Mouse (Mus musculus) liver, postnatal 0 days (tissue): Measurements from ENCODE around the gene Rin2. TPM values are rescaled to one million over a fixed set of nuclear protein-coding genes. Genes with fewer than 3 reads are reported as not detected.

ENCODE experiments used
- ATAC-seq: fragments of 200-750 bp; cut with Nextera tagmentation; 2 replicates; pipeline ENCODE4 v1.8.0; 2017; ENCODE audit warnings: mild to moderate bottlenecking, moderate library complexity
- DNase-seq: peaks from one replicate; pipeline ENCODE4 v3.0.0-alpha.2; 2016
- H3K27ac ChIP-seq: fragments of 300-500 bp; sonication (generic); 2 replicates; pipeline ENCODE4 v1.5.1; 2014; ENCODE audit warnings: antibody characterized with exemption, moderate library complexity, mild to moderate bottlenecking, low read depth
- H3K27me3 ChIP-seq: fragments of 300-500 bp; sonication (generic); 2 replicates; pipeline ENCODE4 v1.6.1; 2014; ENCODE audit warnings: low read length, control low read depth, mixed read lengths; ENCODE audit not compliant: insufficient read depth
- H3K36me3 ChIP-seq: fragments of 300-500 bp; sonication (generic); replicated peaks from 2 replicates; pipeline ENCODE4 v1.6.1; 2014; ENCODE audit warnings: mild to moderate bottlenecking, control low read depth, low read length, moderate library complexity, mixed read lengths; ENCODE audit not compliant: insufficient read depth
- H3K4me1 ChIP-seq: fragments of 300-500 bp; sonication (generic); 2 replicates; pipeline ENCODE4 v1.6.1; 2014; ENCODE audit warnings: antibody characterized with exemption, mild to moderate bottlenecking, control low read depth; ENCODE audit not compliant: insufficient read depth
- H3K4me2 ChIP-seq: fragments of 300-500 bp; sonication (generic); 2 replicates; pipeline ENCODE4 v1.6.1; 2014; ENCODE audit warnings: low read depth, mild to moderate bottlenecking, low read length, moderate library complexity, mixed read lengths
- H3K4me3 ChIP-seq: fragments of 300-500 bp; sonication (generic); 2 replicates; pipeline ENCODE4 v1.5.1; 2014; ENCODE audit warnings: low read depth, low read length
- H3K9ac ChIP-seq: fragments of 300-500 bp; sonication (generic); replicated peaks from 2 replicates; pipeline ENCODE4 v1.6.1; 2014; ENCODE audit warnings: mild to moderate bottlenecking, moderate library complexity
- H3K9me3 ChIP-seq: fragments of 300-500 bp; sonication (generic); 2 replicates; pipeline ENCODE4 v1.6.1; 2016; ENCODE audit warnings: mild to moderate bottlenecking, control low read depth, low read length, mixed read lengths
- CTCF ChIP-seq: sonication (generic); IDR thresholded peaks from 2 replicates; pipeline ENCODE4 v1.5.1; 2016; ENCODE audit warnings: antibody characterized with exemption, low read depth
- EP300 ChIP-seq: IDR thresholded peaks from 2 replicates; pipeline ENCODE4 v1.6.1; 2016; ENCODE audit warnings: antibody characterized with exemption, low read depth, mild to moderate bottlenecking
- whole genome bisulfite sequencing: fragments of 180-500 bp; shearing (Covaris S2); extraction: QIAGEN DNeasy Blood & Tissue Kit; methylation state at CpG from one replicate; pipeline ENCODE4 v1.1.7; 2014; ENCODE audit not compliant: insufficient replicate concordance; 5-methylcytosine and 5-hydroxymethylcytosine counted together
- polyA plus RNA-seq: library from polyadenylated mRNA; unstranded; fragments of >200 nt; fragmentation: Nextera tagmentation; extraction: Ambion mirVana; gene quantifications from 2 replicates; pipeline ENCODE4 v1.2.1, GENCODE M21; 2015

Gene Rin2
- polyA plus RNA-seq, 1 experiment from 2014 or later = 5.0 TPM

DNA sequence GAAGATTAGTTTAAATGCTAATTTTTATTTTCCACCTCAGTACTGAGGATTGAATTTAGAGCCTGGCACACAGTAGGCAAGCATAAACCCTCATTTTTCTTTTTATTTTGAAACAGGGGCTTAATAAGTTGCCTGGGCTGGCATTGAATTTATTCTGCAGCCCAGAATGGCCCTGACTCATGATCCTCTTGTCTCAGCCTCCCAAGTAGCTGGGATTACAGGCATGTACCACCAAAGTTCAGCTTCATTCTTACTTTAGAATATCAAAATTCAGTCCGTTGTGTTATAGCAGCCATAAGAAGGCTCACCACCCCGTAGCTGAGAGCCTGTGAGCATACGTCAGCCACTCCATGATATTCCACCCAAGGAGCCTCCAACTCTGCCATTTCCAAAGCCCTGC lies 191.2 kb downstream of the Rin2 start:
- DNase-seq (no peak), ATAC-seq (no peak)
- Histone ChIP-seq H3K36me3 (0 out of 2 replicates have a peak, but pooled peaks cover 6% of the 10 kb centered on the region), H3K27ac (no peak overlapping the region), H3K9me3 (0 out of 2 replicates have a peak, but pooled peaks cover 4% of the 10 kb centered on the region), H3K4me3 (no peak overlapping the region), H3K4me2 (no peak overlapping the region), H3K27me3 (no peaks in the 10 kb centered on the region), H3K9ac (no peak overlapping the region), H3K4me1 (peaks cover 6% of the 10 kb centered on the region; the same call in 1 of the 2 replicates)
- WGBS = 94% methylated on average over 3 of the region's 3 CpGs
- TF ChIP-seq CTCF = no peak
- no peak for TF ChIP-seq EP300

DNA sequence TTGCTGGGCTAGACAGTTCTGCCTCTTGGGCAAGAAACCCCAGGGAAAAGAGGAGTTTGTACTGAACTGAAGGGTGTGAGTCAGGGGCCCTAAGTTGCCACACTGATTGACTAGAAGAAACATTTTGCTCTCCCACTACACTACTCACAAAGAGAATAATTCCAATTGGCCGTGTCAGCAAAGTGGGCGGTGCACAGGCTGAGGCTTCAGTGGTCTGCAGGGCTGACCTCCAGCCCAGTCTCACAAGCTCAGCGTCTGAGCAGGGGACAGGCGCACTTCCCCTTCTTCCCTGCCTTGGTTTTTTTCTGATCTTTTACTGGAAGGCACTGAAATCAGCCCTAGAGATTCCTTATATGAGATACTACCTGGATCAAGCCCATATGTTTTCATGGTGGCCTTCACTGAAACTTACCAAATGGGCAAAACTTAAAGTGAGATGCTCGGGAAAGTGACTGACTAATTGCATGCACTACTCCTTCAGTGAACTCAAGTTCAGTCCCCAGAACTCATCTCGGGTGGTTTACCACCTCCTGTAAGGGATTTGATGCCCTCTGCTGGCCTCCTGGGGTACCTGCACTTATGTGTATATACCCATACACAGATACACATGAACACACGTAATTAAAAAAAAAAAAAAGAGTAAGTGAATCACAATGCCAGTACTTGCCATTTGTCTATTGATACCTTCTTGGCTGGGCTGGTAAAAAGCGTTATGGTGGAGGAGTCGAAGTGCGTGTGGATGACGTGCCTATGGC lies 191.9 kb downstream of the Rin2 start:
- H3K9ac ChIP-seq = no peak overlapping the region
- 81% methylated on average over 11 of the region's 11 CpGs for WGBS
- H3K4me2 ChIP-seq = no peak overlapping the region
- no peak overlapping the region for H3K4me3 ChIP-seq
- TF ChIP-seq CTCF = 0 out of 2 replicates have a peak, but pooled peaks have one; percentile 13
- no peak for TF ChIP-seq EP300
- no peak overlapping the region for H3K27ac ChIP-seq
- H3K27me3 ChIP-seq = no peaks in the 10 kb centered on the region
- H3K9me3 ChIP-seq = 0 out of 2 replicates have a peak, but pooled peaks cover 4% of the 10 kb centered on the region
- ATAC-seq (no peak), DNase-seq (no peak)
- 0 out of 2 replicates have a peak, but pooled peaks cover 3% of the 10 kb centered on the region for H3K36me3 ChIP-seq
- peaks cover 4% of the 10 kb centered on the region; the same call in 1 of the 2 replicates for H3K4me1 ChIP-seq

DNA sequence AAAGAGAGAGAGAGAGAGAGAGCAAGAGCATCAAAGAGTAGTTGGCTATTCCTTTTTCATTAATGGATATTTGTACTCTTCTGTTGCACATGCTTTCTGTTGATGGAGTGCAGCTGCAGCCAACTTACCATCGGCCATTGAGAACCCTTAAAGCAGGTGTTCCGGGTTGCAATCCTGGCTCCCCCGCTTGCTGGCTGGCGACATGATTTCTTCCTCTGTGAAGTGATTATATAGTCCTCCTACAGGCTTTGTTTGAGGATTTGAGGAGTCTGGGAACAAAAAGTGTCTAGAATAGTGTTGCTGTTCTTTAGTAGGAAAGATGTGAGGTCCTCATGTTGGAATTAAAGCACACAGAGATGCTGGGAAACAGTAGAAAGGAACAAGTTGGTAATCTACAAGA lies 196.3 kb downstream of the Rin2 start:
- no peak overlapping the region for H3K4me3 ChIP-seq
- no peak overlapping the region for H3K9ac ChIP-seq
- H3K27ac ChIP-seq = no peak overlapping the region
- H3K36me3 ChIP-seq = peaks cover 5% of the 10 kb centered on the region; the same call in 1 of the 2 replicates
- no peaks in the 10 kb centered on the region for H3K27me3 ChIP-seq
- DNase-seq (no peak), ATAC-seq (no peak)
- 0 out of 2 replicates have a peak, but pooled peaks cover 4% of the 10 kb centered on the region for H3K9me3 ChIP-seq
- TF ChIP-seq EP300 (no peak), CTCF (no peak)
- no peak overlapping the region for H3K4me2 ChIP-seq
- WGBS = 85% methylated on average over 4 of the region's 4 CpGs
- H3K4me1 ChIP-seq = no peaks in the 10 kb centered on the region; the same call in 1 of the 2 replicates

DNA sequence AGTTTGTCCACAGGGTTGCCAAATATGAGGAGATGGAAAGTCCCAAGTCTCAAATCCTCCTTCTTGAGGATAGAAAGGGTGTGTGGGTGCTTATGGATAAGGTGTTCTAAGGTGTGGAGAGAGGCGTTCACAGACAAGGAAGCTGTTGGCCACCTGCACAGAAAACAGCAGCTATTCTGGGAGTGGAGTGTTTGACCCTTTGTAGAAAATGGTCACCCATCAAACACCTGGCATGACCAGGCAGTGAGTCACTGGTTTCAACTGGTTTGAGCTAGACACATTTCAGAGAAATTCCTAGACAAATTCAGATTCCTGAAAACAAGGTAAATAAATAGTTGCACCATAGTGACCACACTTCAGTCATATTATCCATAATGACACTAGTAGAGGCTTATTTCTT lies 197.1 kb downstream of the Rin2 start:
- ATAC-seq (no peak), DNase-seq (no peak)
- Histone ChIP-seq H3K27me3 (no peaks in the 10 kb centered on the region), H3K9ac (no peak overlapping the region), H3K4me1 (no peaks in the 10 kb centered on the region; the same call in 1 of the 2 replicates), H3K36me3 (peaks cover 8% of the 10 kb centered on the region), H3K9me3 (0 out of 2 replicates have a peak, but pooled peaks cover 2% of the 10 kb centered on the region), H3K27ac (no peak overlapping the region), H3K4me3 (no peak overlapping the region), H3K4me2 (no peak overlapping the region)
- TF ChIP-seq CTCF = no peak
- no peak for TF ChIP-seq EP300
- WGBS = 90% methylated on average over 1 of the region's 1 CpGs

DNA sequence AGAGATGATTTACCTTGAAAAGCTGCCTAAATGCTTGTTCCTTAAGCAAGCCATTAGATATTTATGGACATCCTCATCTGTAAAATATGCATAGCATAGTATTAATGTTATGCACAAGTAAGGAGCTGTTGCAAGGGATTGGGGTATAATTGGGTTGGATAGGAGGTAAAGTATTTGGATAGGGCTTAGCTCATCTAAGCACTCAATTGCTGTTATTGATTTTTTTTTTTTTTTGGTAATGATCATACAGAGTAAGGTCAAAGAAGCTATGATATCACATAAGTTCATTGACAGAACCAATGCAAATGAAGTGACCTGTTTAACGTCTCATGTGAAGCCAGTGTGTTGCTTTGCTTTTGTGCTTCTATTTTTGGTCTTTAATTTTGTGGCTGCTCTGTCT lies 198.9 kb downstream of the Rin2 start:
- Histone ChIP-seq H3K27ac (no peak overlapping the region), H3K4me1 (no peaks in the 10 kb centered on the region; the same call in 1 of the 2 replicates), H3K9me3 (no peaks in the 10 kb centered on the region), H3K9ac (no peak overlapping the region), H3K27me3 (no peaks in the 10 kb centered on the region), H3K4me2 (no peak overlapping the region), H3K4me3 (no peak overlapping the region), H3K36me3 (peaks cover 17% of the 10 kb centered on the region)
- peak; percentile 93 for ATAC-seq
- WGBS = 47% methylated on average over 1 of the region's 1 CpGs
- no peak for DNase-seq
- TF ChIP-seq CTCF = no peak
- TF ChIP-seq EP300 = no peak

DNA sequence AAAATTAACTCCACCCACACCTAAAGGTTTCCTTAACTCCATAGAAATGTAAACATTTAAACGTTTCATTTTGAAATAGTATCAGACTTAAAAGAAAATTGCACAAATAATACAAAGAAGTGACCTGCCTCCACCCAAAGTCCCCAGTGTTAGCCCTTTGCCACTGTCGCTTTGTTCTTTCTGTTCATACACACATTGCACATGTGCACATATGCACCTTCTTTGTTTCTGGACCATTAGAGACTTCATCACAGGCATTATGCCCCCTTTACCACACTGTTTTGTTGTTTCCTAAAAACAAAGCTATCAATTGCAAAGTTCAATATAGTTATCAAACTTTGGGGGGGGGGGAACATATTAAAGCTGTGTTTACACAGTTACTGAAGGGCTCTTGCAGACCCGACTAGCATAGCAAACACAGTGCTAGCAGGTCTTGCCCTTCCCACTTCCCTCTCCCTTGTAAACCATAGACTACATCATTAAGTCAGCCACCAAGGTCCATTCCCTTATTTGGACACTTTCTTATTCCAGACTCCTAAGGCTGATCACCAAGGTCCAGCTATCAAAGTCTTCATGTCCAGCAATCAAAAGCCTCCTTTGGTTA lies 200.0 kb downstream of the Rin2 start:
- Histone ChIP-seq H3K4me1 (no peaks in the 10 kb centered on the region; the same call in 1 of the 2 replicates), H3K36me3 (peaks cover 20% of the 10 kb centered on the region), H3K9me3 (no peaks in the 10 kb centered on the region), H3K9ac (no peak overlapping the region), H3K4me2 (no peak overlapping the region), H3K27ac (no peak overlapping the region), H3K27me3 (no peaks in the 10 kb centered on the region), H3K4me3 (no peak overlapping the region)
- ATAC-seq (no peak), DNase-seq (no peak)
- WGBS = 56% methylated on average over 3 of the region's 3 CpGs
- TF ChIP-seq CTCF (no peak), EP300 (no peak)
